Mouse (Mus musculus) liver, embryonic 14.5 days (tissue): ENCODE measurements around the gene Urah. TPM values are rescaled to one million over a fixed set of nuclear protein-coding genes. Genes with fewer than 3 reads are reported as not detected.

Experiments used
- ATAC-seq: fragments of 200-750 bp; cut with Nextera tagmentation; 2 replicates; pipeline ENCODE4 v1.8.0; 2017; ENCODE audit warnings: moderate number of reproducible peaks, mild to moderate bottlenecking, moderate library complexity; ENCODE audit not compliant: insufficient read depth
- DNase-seq, 3 experiments: peaks; one replicate each; pipeline ENCODE4 v3.0.0-alpha.2; 2012 to 2013; ENCODE audit warnings: low read depth in 3 of 3, low spot score in 3 of 3
- H3K27ac ChIP-seq: fragments of 300-500 bp; sonication (generic); 2 replicates; pipeline ENCODE4 v1.5.1; 2014; ENCODE audit warnings: moderate library complexity, mild to moderate bottlenecking, control low read depth, inconsistent platforms
- H3K27me3 ChIP-seq: fragments of 300-500 bp; sonication (generic); 2 replicates; pipeline ENCODE4 v1.6.1; 2014; ENCODE audit warnings: mild to moderate bottlenecking, low read length, moderate library complexity; ENCODE audit not compliant: control insufficient read depth, insufficient read depth
- H3K36me3 ChIP-seq: fragments of 300-500 bp; sonication (generic); replicated peaks from 2 replicates; pipeline ENCODE4 v1.6.1; 2014; ENCODE audit warnings: low read depth; ENCODE audit not compliant: control insufficient read depth, insufficient read depth
- H3K4me1 ChIP-seq, 2 experiments: fragments of 200-500 bp in 1 of 2; fragments of 300-500 bp in 1 of 2; sonication (generic) in 1 of 2; replicated peaks; 2 replicates each; pipeline ENCODE4 v1.6.1; 2012 to 2014; ENCODE audit warnings: antibody characterized with exemption in 1 of 2, inconsistent platforms in 1 of 2, low read length in 1 of 2; ENCODE audit not compliant: control insufficient read depth in 2 of 2, insufficient read depth in 2 of 2
- H3K4me2 ChIP-seq: fragments of 300-500 bp; sonication (generic); 2 replicates; pipeline ENCODE4 v1.6.1; 2014; ENCODE audit warnings: low read depth, mild to moderate bottlenecking, control low read depth, moderate library complexity
- H3K4me3 ChIP-seq, 2 experiments: fragments of 200-500 bp in 1 of 2; fragments of 300-500 bp in 1 of 2; sonication (generic) in 1 of 2; 2 replicates each; pipeline ENCODE4 v1.5.1; 2012 to 2014; ENCODE audit warnings: low read depth in 2 of 2, low read length in 2 of 2, mild to moderate bottlenecking in 2 of 2, control low read depth in 1 of 2, inconsistent platforms in 1 of 2, moderate library complexity in 1 of 2; ENCODE audit not compliant: insufficient read depth in 1 of 2
- H3K9ac ChIP-seq: fragments of 300-500 bp; sonication (generic); replicated peaks from 2 replicates; pipeline ENCODE4 v1.6.1; 2014; ENCODE audit warnings: mild to moderate bottlenecking, control low read depth, moderate library complexity
- H3K9me3 ChIP-seq: fragments of 300-500 bp; sonication (generic); 2 replicates; pipeline ENCODE4 v1.6.1; 2016; ENCODE audit warnings: low read length, mixed read lengths; ENCODE audit not compliant: control insufficient read depth
- CTCF ChIP-seq: IDR thresholded peaks from 2 replicates; pipeline ENCODE4 v1.5.1; 2016; ENCODE audit warnings: antibody characterized with exemption, low read depth, control low read depth
- EP300 ChIP-seq: IDR thresholded peaks from 2 replicates; pipeline ENCODE4 v1.6.1; 2016; ENCODE audit warnings: antibody characterized with exemption, low read depth
- WGBS: fragments of 180-500 bp; shearing (Covaris S2); extraction: QIAGEN DNeasy Blood & Tissue Kit; methylation state at CpG from one replicate; pipeline ENCODE4 v1.1.7; 2014; ENCODE audit not compliant: insufficient replicate concordance; 5-methylcytosine and 5-hydroxymethylcytosine counted together
- polyA plus RNA-seq, 2 experiments: library from polyadenylated mRNA; depleted of rRNA in 1 of 2; stranded (reverse) in 1 of 2; unstranded in 1 of 2; fragments of >200 nt; fragmentation: Nextera tagmentation in 1 of 2; extraction: Ambion mirVana in 1 of 2; gene quantifications; 2 replicates each; pipeline versions ENCODE4 v1.2.1 to v1.2.3; 2012 to 2014

The Urah gene
- polyA plus RNA-seq, 2 experiments = 8.3 to 19.3 TPM

DNA sequence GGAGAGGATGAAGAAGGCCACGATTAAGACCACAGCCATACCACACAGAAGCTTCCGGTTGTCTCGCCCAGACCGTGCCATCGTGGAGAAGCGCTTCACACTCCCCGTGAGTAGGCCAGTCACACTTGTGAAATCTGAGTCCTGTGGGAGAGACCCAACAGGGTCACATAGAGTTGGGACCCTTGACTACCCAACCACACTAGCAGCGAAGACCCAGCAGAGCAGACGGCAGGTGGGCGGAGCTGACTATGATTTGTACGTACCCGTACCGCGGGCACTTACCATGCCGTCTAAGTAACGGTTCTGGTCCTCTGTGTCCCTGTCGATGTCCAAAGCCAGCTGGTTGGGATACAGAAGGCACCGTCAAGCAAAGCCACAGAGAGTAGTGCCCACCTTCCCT is 19.7 kb downstream of the Urah start:
- no peak overlapping the region for H3K27ac ChIP-seq
- no peaks in the 10 kb centered on the region for H3K27me3 ChIP-seq
- peaks cover 27% of the 10 kb centered on the region for H3K36me3 ChIP-seq
- 88% methylated on average over 18 of the region's 18 CpGs for WGBS
- DNase-seq = no peak
- H3K4me2 ChIP-seq = peak overlapping the region; percentile 86
- H3K4me3 ChIP-seq = no peak overlapping the region
- no peak overlapping the region for H3K9ac ChIP-seq
- no peak for ATAC-seq
- no peak for TF ChIP-seq EP300
- no peak for TF ChIP-seq CTCF
- H3K4me1 ChIP-seq = peaks cover 11 to 17% of the 10 kb centered on the region in 2 experiments
- no peaks in the 10 kb centered on the region for H3K9me3 ChIP-seq

DNA sequence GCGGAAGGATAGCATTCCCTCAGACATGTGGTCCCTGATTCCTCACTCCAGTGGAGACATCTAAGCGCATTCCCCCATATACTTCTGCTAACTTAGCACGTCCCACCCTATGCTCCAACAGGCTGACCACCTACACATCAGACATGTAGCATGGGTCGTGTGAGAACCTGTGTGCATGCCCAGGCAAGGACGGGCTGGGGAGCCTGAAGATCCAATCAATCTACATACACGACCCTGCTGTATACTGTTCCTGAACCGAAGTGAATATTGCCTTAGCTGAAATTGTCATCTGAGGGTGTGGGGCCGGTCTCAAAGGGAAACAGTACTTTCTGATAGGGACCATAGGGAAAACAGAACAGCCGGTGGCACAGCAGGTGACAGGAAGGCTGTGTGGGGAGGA is 20.4 kb downstream of the Urah start:
- Histone ChIP-seq H3K4me2 (peak overlapping the region; percentile 86), H3K9ac (peak overlapping the region; percentile 85), H3K4me3 (peak overlapping the region; percentile 83 to 93), H3K4me1 (peaks cover 11 to 17% of the 10 kb centered on the region in 2 experiments), H3K9me3 (no peaks in the 10 kb centered on the region), H3K27ac (peak overlapping the region; percentile 91), H3K36me3 (peaks cover 27% of the 10 kb centered on the region), H3K27me3 (no peaks in the 10 kb centered on the region)
- 61% methylated on average over 9 of the region's 9 CpGs for WGBS
- ATAC-seq (no peak), DNase-seq (no peak)
- TF ChIP-seq EP300 = no peak
- no peak for TF ChIP-seq CTCF

DNA sequence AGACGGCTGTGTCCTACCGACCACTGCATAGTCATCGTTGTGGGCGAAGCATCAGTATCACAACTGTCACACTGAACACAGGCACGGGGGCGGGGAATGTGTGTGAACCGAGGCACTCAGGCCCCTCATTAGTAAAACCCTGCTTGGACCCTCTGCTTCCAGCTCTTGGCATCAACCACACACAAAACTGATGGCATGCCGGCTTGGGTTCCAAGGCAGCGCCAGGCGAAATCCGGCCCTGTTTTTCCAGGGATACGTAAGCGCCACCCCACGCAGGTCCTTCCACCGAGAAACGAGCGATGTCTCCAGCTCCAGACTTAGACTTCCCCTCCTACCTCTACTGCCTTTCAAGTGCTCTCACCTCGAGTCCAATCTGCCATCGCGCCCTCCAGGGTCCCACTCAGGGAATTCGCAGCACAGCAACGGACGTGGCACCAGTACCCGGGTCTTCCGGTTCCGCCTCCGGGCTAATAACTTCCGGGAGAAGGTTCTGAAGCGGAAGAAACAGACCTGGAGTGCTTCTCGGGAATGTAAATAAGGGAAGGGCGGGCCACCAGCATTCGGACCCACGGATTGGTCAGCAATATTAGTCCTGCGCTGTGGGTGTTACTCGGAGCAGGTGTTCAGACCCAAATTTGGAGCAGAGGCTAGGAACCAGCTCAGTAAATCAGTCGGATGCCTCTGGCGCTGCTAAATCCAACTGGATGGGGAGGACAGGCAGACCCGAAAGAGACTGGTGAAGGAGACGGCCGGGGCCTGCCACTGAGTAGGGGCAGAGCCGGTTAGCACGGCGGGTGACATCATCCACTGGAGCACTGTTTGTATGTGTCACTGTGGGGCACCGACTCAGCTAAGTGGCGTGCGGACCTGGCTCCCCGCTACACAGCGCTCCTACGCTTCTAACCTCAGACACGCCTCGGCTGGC is 21.3 kb downstream of the Urah start, which contains the start of gene Gm45785:
Gene Gm45785, minus strand, starts transcription at position 472 of the 925 bp plus-strand sequence.
- peak within 1 kb of the TSS; percentile 83 to 93 for H3K4me3 ChIP-seq
- no peaks in the 10 kb centered on the region for H3K9me3 ChIP-seq
- H3K27me3 ChIP-seq = no peaks in the 10 kb centered on the region
- H3K36me3 ChIP-seq = peaks cover 27% of the 10 kb centered on the region
- peaks cover 11 to 17% of the 10 kb centered on the region in 2 experiments for H3K4me1 ChIP-seq
- TF ChIP-seq CTCF = no peak; the same call in 1 of the 2 replicates
- no peak; the same call in 1 of the 2 replicates for TF ChIP-seq EP300
- under 1% methylated on average over 51 of the region's 51 CpGs for WGBS
- peak within 1 kb of the TSS; percentile 85 for H3K9ac ChIP-seq
- peak; percentile 80 to 86 (median 81) for DNase-seq
- ATAC-seq = peak; percentile 75
- H3K4me2 ChIP-seq = peak within 1 kb of the TSS; percentile 86
- peak within 1 kb of the TSS; percentile 91 for H3K27ac ChIP-seq

DNA sequence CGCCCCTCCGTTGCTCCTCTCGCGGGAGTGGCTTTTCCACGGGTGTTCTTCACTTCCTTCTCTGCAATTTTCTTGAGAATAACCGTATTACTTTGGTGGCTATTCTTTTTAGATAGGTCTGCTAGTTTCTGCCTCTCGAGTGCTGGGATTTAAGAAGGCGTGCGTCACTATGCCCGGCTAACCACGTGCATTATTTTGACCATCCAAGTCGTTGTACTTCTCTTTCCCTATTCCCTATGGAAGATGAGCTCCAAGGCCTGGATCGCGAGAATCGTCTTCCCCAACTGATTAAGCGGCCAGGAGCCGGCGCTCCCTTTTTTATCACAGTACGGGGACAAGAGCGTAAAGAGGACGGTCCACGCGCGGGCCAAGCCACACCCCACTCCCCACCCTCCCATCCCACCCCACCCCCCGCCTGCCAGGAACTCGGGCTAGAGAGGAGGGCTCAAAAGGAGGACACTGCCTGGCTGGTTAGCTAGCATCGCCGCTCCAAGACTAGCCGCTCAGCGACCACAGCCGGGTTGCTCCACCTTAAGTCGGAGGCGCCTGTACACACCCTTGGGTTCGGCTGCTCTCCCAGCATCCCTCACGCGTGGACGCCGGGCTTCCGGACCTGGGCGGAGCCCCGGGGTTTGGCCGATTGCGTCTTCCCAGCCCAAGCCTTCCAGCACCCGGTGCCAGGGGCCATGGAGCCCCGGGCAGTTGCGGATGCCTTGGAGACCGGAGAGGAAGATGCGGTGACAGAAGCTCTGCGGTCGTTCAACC is 22.1 kb downstream of the Urah start, which contains the start of gene Ric8a:
Gene Ric8a, plus strand, starts transcription at position 173 of the 765 bp plus-strand sequence.
- H3K9me3 ChIP-seq = no peaks in the 10 kb centered on the region

More for the DNA sequence above, 22.1 kb downstream of the Urah start, which contains the start of gene Ric8a:
- Histone ChIP-seq H3K4me1 (peaks cover 11 to 17% of the 10 kb centered on the region in 2 experiments), H3K27ac (peak within 1 kb of the TSS; percentile 91), H3K9ac (peak within 1 kb of the TSS; percentile 85), H3K4me3 (peak within 1 kb of the TSS; percentile 83 to 93), H3K27me3 (no peaks in the 10 kb centered on the region), H3K36me3 (peaks cover 32% of the 10 kb centered on the region), H3K4me2 (peak within 1 kb of the TSS; percentile 86)
- WGBS = under 1% methylated on average over 50 of the region's 50 CpGs
- no peak for TF ChIP-seq EP300
- TF ChIP-seq CTCF = no peak
- DNase-seq = peak; percentile 74 to 82 (median 75)
- ATAC-seq = peak; percentile 80
